Mouse (Mus musculus) lung, embryonic 16.5 days (tissue): ENCODE measurements around the gene Thsd4. TPM values are rescaled to one million over a fixed set of nuclear protein-coding genes. Genes with fewer than 3 reads are reported as not detected.

Experiments
- ATAC-seq: fragments of 200-750 bp; cut with Nextera tagmentation; 2 replicates; pipeline ENCODE4 v1.8.0; 2017; ENCODE audit warnings: low read depth, mild to moderate bottlenecking, moderate library complexity
- H3K27ac ChIP-seq: fragments of 300-500 bp; sonication (generic); 2 replicates; pipeline ENCODE4 v1.5.1; 2014; ENCODE audit warnings: mild to moderate bottlenecking, control low read depth, low read length
- H3K27me3 ChIP-seq: fragments of 300-500 bp; sonication (generic); 2 replicates; pipeline ENCODE4 v1.6.1; 2014; ENCODE audit warnings: low read depth, low read length, mixed read lengths; ENCODE audit not compliant: control insufficient read depth, insufficient read depth
- H3K36me3 ChIP-seq: fragments of 300-500 bp; sonication (generic); 2 replicates; pipeline ENCODE4 v1.6.1; 2014; ENCODE audit warnings: low read length; ENCODE audit not compliant: control insufficient read depth, insufficient read depth
- H3K4me1 ChIP-seq: fragments of 300-500 bp; sonication (generic); replicated peaks from 2 replicates; pipeline ENCODE4 v1.6.1; 2014; ENCODE audit warnings: low read length, mixed read lengths; ENCODE audit not compliant: control insufficient read depth, insufficient read depth
- H3K4me2 ChIP-seq: fragments of 300-500 bp; sonication (generic); 2 replicates; pipeline ENCODE4 v1.6.1; 2014; ENCODE audit warnings: low read depth, low read length, control low read depth
- H3K4me3 ChIP-seq: fragments of 300-500 bp; sonication (generic); 2 replicates; pipeline ENCODE4 v1.5.1; 2014; ENCODE audit warnings: mild to moderate bottlenecking, low read length, control low read depth
- H3K9ac ChIP-seq: fragments of 300-500 bp; sonication (generic); 2 replicates; pipeline ENCODE4 v1.6.1; 2014; ENCODE audit warnings: low read length, control low read depth
- H3K9me3 ChIP-seq: fragments of 300-500 bp; sonication (generic); 2 replicates; pipeline ENCODE4 v1.6.1; 2016; ENCODE audit warnings: low read length; ENCODE audit not compliant: control insufficient read depth
- WGBS: fragments of 180-500 bp; shearing (Covaris S2); extraction: QIAGEN DNeasy Blood & Tissue Kit; methylation state at CpG from one replicate; pipeline ENCODE4 v1.1.7; 2014; 5-methylcytosine and 5-hydroxymethylcytosine counted together
- polyA plus RNA-seq: library from polyadenylated mRNA; unstranded; fragments of >200 nt; fragmentation: Nextera tagmentation; extraction: Ambion mirVana; gene quantifications from 2 replicates; pipeline ENCODE4 v1.2.1, GENCODE M21; 2015

Thsd4 gene
- polyA plus RNA-seq, 1 experiment from 2014 or later: 6.4 TPM

GRCm38 (mm10) chr9:60477991-60478750 lies 43.7 kb downstream of the Thsd4 start:
- Histone ChIP-seq H3K4me1 (peaks cover 9% of the 10 kb centered on the region), H3K9ac (no peak overlapping the region), H3K4me2 (peak overlapping the region; percentile 45), H3K27ac (peak overlapping the region; percentile 68), H3K36me3 (no peaks in the 10 kb centered on the region), H3K4me3 (no peak overlapping the region), H3K27me3 (no peaks in the 10 kb centered on the region), H3K9me3 (no peaks in the 10 kb centered on the region)
- ATAC-seq: peak; percentile 87
- WGBS: 7% methylated on average over 14 of the region's 14 CpGs

DNA sequence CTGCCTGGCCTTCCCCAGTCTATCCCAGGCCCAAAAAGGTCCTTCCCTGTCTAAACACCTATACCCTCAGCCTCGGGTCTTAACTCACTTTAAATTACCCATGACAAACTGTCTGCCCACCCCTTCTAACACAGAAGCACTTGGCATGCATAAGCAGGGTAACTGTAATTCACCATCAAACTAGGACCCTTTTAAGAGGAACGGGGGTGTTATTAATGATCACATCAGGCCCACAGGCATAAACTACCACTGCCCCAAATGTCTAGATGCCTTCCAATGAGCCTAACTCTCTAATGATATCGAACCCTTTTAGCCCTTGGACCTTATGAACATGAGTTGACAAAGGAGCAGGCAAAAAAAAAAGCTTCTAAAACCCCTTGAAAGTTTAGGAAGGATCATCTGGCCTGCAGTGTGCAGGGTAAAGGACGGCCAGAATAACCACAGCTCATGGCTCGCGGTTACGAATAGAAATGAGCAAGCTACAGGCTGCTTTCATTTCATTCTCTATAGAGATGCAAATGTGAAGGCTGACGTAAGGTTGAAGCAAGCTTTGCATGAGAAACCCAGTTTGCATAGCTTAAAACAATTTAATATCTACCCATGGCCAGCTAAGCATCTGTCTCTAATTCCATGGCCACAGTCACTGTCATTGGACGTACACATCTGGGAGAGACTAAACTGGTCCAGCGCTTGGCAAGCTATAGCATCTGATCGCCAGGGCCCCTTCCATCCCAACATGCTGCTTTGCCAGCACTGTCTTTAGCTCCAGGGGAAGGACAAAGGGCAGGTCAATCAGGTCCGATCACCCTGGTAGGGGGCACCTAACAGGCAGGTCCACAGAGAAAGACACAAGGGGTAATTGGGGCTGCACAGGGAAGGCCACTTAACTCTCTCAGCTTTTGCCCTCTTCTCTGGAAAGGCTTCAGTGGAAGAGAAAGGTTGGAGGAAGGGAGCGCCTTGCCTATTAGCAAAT lies 61.5 kb downstream of the Thsd4 start:
- no peak overlapping the region for H3K4me3 ChIP-seq
- no peak overlapping the region for H3K27ac ChIP-seq
- H3K9ac ChIP-seq: no peak overlapping the region
- H3K36me3 ChIP-seq: no peaks in the 10 kb centered on the region
- no peaks in the 10 kb centered on the region for H3K27me3 ChIP-seq
- ATAC-seq: no peak
- H3K9me3 ChIP-seq: no peaks in the 10 kb centered on the region
- peaks cover 9% of the 10 kb centered on the region for H3K4me1 ChIP-seq
- 93% methylated on average over 13 of the region's 13 CpGs for WGBS
- H3K4me2 ChIP-seq: no peak overlapping the region

- no peak overlapping the region for H3K9ac ChIP-seq
- no peaks in the 10 kb centered on the region for H3K9me3 ChIP-seq
- H3K27me3 ChIP-seq: no peaks in the 10 kb centered on the region
- peaks cover 9% of the 10 kb centered on the region for H3K4me1 ChIP-seq
- H3K36me3 ChIP-seq: no peaks in the 10 kb centered on the region
- no peak overlapping the region for H3K4me3 ChIP-seq
- no peak overlapping the region for H3K4me2 ChIP-seq
- peak; percentile 49; the same call in 1 of the 2 replicates for ATAC-seq
- H3K27ac ChIP-seq: 0 out of 2 replicates have a peak overlapping the region, but pooled peaks have one; percentile 24
- WGBS: 45% methylated on average over 14 of the region's 14 CpGs
These were observed 63.3 kb downstream of the Thsd4 start for GRCm38 (mm10) chr9:60458468-60458962.

DNA sequence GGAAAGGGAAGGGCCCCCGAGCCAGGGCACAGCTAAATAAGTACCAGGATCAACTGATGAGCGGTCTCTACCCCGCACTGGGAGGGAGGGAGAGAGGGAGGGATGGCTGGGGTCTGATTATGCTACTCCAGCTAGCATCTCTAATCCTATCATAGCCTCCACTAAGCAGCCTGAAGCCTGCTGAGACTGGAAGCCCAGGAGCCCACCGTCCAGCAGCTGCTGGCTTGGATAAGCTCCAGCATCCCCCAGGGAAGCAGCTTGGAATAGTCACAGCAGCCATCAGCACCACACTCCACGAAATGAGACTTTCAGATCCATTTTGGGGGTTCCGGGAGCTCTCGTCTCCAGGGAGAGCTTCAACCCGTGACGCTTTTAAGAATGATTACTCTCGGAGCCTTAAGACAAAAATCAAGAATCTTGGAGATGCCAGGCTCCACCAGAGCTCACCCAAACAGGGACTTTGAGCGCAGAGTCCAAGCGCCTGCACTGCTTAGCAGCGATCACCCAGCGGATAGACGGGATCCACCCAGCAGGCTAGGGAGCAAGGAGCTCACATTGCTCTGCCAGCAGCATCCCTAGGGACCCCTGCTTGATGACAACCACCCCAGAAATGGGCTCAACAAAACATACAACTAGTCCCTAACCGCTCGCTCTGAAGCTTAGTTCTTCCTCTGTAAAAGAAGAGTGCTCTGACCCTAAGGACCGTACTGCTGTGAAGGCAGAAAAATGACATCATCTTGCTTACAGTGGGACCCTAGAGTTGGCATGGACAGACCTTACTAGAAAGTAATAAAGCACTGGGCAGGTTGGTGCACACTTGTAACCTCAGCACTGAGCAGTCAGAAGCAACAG lies 64.3 kb downstream of the Thsd4 start:
- Histone ChIP-seq H3K4me2 (peak overlapping the region; percentile 37), H3K27me3 (no peaks in the 10 kb centered on the region), H3K4me3 (no peak overlapping the region), H3K9ac (no peak overlapping the region), H3K9me3 (no peaks in the 10 kb centered on the region), H3K36me3 (no peaks in the 10 kb centered on the region), H3K4me1 (peaks cover 9% of the 10 kb centered on the region), H3K27ac (peak overlapping the region; percentile 24; the same call in 1 of the 2 replicates)
- ATAC-seq: peak; percentile 56
- 45% methylated on average over 18 of the region's 18 CpGs for WGBS

GRCm38 (mm10) chr9:60456651-60457050 lies 65.2 kb downstream of the Thsd4 start:
- no peaks in the 10 kb centered on the region for H3K36me3 ChIP-seq
- no peak overlapping the region for H3K4me3 ChIP-seq
- no peaks in the 10 kb centered on the region for H3K27me3 ChIP-seq
- 53% methylated on average over 5 of the region's 5 CpGs for whole genome bisulfite sequencing
- H3K4me2 ChIP-seq: no peak overlapping the region
- H3K9ac ChIP-seq: no peak overlapping the region
- H3K4me1 ChIP-seq: peaks cover 9% of the 10 kb centered on the region
- no peak overlapping the region for H3K27ac ChIP-seq
- ATAC-seq: no peak
- no peaks in the 10 kb centered on the region for H3K9me3 ChIP-seq

- Histone ChIP-seq H3K9me3 (no peaks in the 10 kb centered on the region), H3K4me3 (no peak overlapping the region), H3K4me1 (peaks cover 9% of the 10 kb centered on the region), H3K27me3 (no peaks in the 10 kb centered on the region), H3K27ac (no peak overlapping the region), H3K4me2 (no peak overlapping the region), H3K36me3 (no peaks in the 10 kb centered on the region), H3K9ac (no peak overlapping the region)
- peak; percentile 42; the same call in 1 of the 2 replicates for ATAC-seq
- 71% methylated on average over 13 of the region's 13 CpGs for WGBS
These were observed 67.3 kb downstream of the Thsd4 start for GRCm38 (mm10) chr9:60454406-60455076.

GRCm38 (mm10) chr9:60449498-60449897 lies 72.3 kb downstream of the Thsd4 start:
- peaks cover 15% of the 10 kb centered on the region for H3K4me1 ChIP-seq
- no peak overlapping the region for H3K4me3 ChIP-seq
- no peaks in the 10 kb centered on the region for H3K27me3 ChIP-seq
- no peak overlapping the region for H3K27ac ChIP-seq
- 80% methylated on average over 3 of the region's 3 CpGs for WGBS
- no peak overlapping the region for H3K9ac ChIP-seq
- H3K9me3 ChIP-seq: no peaks in the 10 kb centered on the region
- no peaks in the 10 kb centered on the region for H3K36me3 ChIP-seq
- no peak overlapping the region for H3K4me2 ChIP-seq
- ATAC-seq: no peak

DNA sequence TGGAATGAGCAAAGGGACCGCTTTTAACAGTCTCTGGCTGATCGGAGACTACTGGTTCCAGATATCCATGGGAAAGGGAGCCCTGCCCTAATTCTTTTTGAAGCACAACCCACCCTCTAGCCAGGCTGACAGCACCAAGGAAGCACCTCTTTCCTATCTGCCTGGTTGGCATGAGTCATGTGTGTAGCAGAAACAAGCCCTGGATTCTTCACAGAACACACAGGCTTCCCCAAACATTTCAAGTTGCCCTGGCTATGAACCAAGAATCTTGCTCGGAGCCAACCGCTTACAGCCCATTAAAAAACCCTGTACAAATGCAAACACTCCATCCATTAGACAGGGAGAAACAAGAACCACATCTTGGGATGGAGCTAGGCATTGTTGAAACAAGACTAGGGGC lies 76.0 kb downstream of the Thsd4 start:
- Histone ChIP-seq H3K4me1 (peaks cover 15% of the 10 kb centered on the region), H3K9ac (no peak overlapping the region; the same call in 1 of the 2 replicates), H3K9me3 (no peaks in the 10 kb centered on the region), H3K36me3 (no peaks in the 10 kb centered on the region), H3K4me2 (peak overlapping the region; percentile 26; the same call in 1 of the 2 replicates), H3K27me3 (no peaks in the 10 kb centered on the region), H3K4me3 (no peak overlapping the region), H3K27ac (peak overlapping the region; percentile 73)
- 16% methylated on average over 4 of the region's 4 CpGs for WGBS
- ATAC-seq: peak; percentile 84
